7 mouse cellular contexts compared by ENCODE assay signal in the genomic region with DNA sequence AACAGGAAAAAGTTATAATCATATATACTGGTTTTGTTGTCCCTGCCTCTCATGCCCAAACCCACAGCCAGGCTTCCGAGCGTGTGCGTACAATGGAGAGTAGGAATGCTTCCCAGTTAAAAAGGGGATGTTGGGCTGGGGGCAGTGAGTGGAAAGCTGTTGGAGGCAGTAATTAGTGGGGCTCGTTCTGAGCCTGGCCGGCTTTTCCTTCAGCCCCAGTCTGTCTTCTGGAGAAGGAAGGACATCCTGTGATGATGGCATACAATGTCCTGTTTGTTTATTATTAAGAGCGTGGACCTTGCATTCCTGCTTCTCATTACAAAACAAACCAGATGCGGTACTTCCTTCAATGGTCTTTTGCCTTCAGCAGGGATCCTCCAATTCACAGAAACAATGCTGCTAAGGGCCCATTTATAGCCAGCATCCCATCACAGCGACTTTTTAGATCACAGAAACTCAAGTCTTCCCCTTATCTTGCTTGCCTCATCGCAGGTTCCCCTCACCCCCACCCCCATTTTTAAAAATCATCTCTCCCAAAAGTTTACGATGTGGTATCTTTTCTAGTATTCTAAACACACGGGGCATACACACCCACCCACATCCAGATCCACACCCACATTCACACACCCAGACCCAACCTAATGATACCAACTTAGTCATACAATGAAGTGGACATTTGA.
DNase-seq lines count a peak whose midpoint lies in the region; ATAC-seq and TF ChIP-seq lines count a peak whose summit lies in the region.

No protein-coding gene starts in this region.

- DNase-seq in brain, embryonic 14.5 days (ENCODE audit: low read depth) = peak; percentile 55
- DNase-seq in hindbrain, embryonic 10.5 days (ENCODE audit: low spot score) = no peak
- DNase-seq in lung, postnatal 36 days = peak; percentile 34
- DNase-seq in cerebellum, postnatal 14 days = no peak
- DNase-seq in ovary, postnatal 14 days (ENCODE audit: low spot score) = no peak

- WGBS in hindbrain, embryonic 10.5 days = 7% methylated on average over 11 of the region's 11 CpGs

- TF ChIP-seq EP300 in ES-Bruce4 (IDR thresholded peaks at IDR 0.05; ENCODE audit: insufficient read depth, low read depth, low read length) = no peak

- peaks cover 3% of the 10 kb centered on the region; the same call in 1 of the 2 replicates for H3K27me3 ChIP-seq in ES-Bruce4 (ENCODE audit: control insufficient read depth, insufficient read depth, low read length, poor library complexity, severe bottlenecking)
- H3K27me3 ChIP-seq in hindbrain, embryonic 10.5 days (ENCODE audit: insufficient read depth, poor library complexity, severe bottlenecking) = peaks cover 63% of the 10 kb centered on the region

- no peak for TF ChIP-seq CTCF in ES-Bruce4 (IDR thresholded peaks at IDR 0.05; ENCODE audit: low read depth, low read length)
- TF ChIP-seq CTCF in brain, embryonic 14.5 days (IDR thresholded peaks at IDR 0.05; ENCODE audit: borderline replicate concordance, extremely low read depth, insufficient read depth, insufficient read length) = no peak

- H3K9me3 ChIP-seq in ES-Bruce4 (replicated peaks; ENCODE audit: control insufficient read depth, insufficient read depth, low read length, poor library complexity, severe bottlenecking) = no peaks in the 10 kb centered on the region
- H3K9me3 ChIP-seq in hindbrain, embryonic 10.5 days = no peaks in the 10 kb centered on the region

- H3K27ac ChIP-seq in ES-Bruce4 (ENCODE audit: insufficient read depth, low read length) = no peak overlapping the region
- no peak overlapping the region for H3K27ac ChIP-seq in hindbrain, embryonic 10.5 days

- peaks cover 2% of the 10 kb centered on the region for H3K4me1 ChIP-seq in ES-Bruce4 (ENCODE audit: control insufficient read depth, insufficient read depth, low read length)
- peaks cover 34% of the 10 kb centered on the region for H3K4me1 ChIP-seq in hindbrain, embryonic 10.5 days (replicated peaks)

- H3K9ac ChIP-seq in ES-Bruce4 (ENCODE audit: low read depth, poor library complexity, severe bottlenecking) = peak overlapping the region; percentile 63

- no peak; the same call in 1 of the 2 replicates for ATAC-seq in megakaryocyte-erythroid progenitor cell, adult 5-6 weeks (replicated peaks; ENCODE audit: low FRiP score, low TSS enrichment, poor library complexity, severe bottlenecking)

- H3K36me3 ChIP-seq in ES-Bruce4 (ENCODE audit: control insufficient read depth, insufficient read depth, low read length, poor library complexity, severe bottlenecking) = no peaks in the 10 kb centered on the region
- H3K36me3 ChIP-seq in hindbrain, embryonic 10.5 days = no peaks in the 10 kb centered on the region

- no peak overlapping the region for H3K4me3 ChIP-seq in ES-Bruce4 (ENCODE audit: low read depth, low read length)
- H3K4me3 ChIP-seq in hindbrain, embryonic 10.5 days = peak overlapping the region; percentile 68

- no peak for TF ChIP-seq POLR2A in ES-Bruce4 (IDR thresholded peaks at IDR 0.05; ENCODE audit: insufficient read depth, low read length)
- no peak for TF ChIP-seq POLR2A in brain, embryonic 14.5 days (IDR thresholded peaks at IDR 0.05; ENCODE audit: borderline replicate concordance, extremely low read depth, insufficient read depth, insufficient read length, poor library complexity, severe bottlenecking)

Comparison
In these comparisons a context has a peak if more than half of its experiments do, and no peak if none do; other contexts are left out.
1. DNase-seq: peak in brain, embryonic 14.5 days (single experiment) and lung, postnatal 36 days (single experiment); none in hindbrain, embryonic 10.5 days (single experiment), cerebellum, postnatal 14 days (0 of 2) and ovary, postnatal 14 days (single experiment).